Mouse (Mus musculus) embryonic facial prominence, embryonic 15.5 days (tissue): ENCODE data around the gene Pcyt1b. TPM values are rescaled to one million over a fixed set of nuclear protein-coding genes. Genes with fewer than 3 reads are reported as not detected.

ENCODE experiments used
- ATAC-seq: fragments of 200-750 bp; cut with Nextera tagmentation; 2 replicates; pipeline ENCODE4 v1.8.0; 2017; ENCODE audit warnings: low read depth, moderate TSS enrichment; ENCODE audit not compliant: insufficient number of reproducible peaks, low FRiP score, low TSS enrichment
- H3K27ac ChIP-seq: fragments of 300-500 bp; sonication (generic); replicated peaks from 2 replicates; pipeline ENCODE4 v1.5.1; 2015; ENCODE audit warnings: mild to moderate bottlenecking, inconsistent platforms
- H3K27me3 ChIP-seq: fragments of 300-500 bp; sonication (generic); 2 replicates; pipeline ENCODE4 v1.6.1; 2015; ENCODE audit warnings: inconsistent platforms
- H3K36me3 ChIP-seq: fragments of 300-500 bp; sonication (generic); 2 replicates; pipeline ENCODE4 v1.6.1; 2015; ENCODE audit warnings: mild to moderate bottlenecking, inconsistent platforms
- H3K4me1 ChIP-seq: fragments of 300-500 bp; sonication (generic); 2 replicates; pipeline ENCODE4 v1.6.1; 2015; ENCODE audit warnings: inconsistent platforms
- H3K4me2 ChIP-seq: fragments of 300-500 bp; sonication (generic); replicated peaks from 2 replicates; pipeline ENCODE4 v1.6.1; 2015; ENCODE audit warnings: mild to moderate bottlenecking, inconsistent platforms
- H3K4me3 ChIP-seq: fragments of 300-500 bp; sonication (generic); replicated peaks from 2 replicates; pipeline ENCODE4 v1.5.1; 2015; ENCODE audit warnings: mild to moderate bottlenecking, inconsistent platforms
- H3K9ac ChIP-seq: fragments of 300-500 bp; sonication (generic); 2 replicates; pipeline ENCODE4 v1.6.1; 2015; ENCODE audit warnings: inconsistent platforms
- H3K9me3 ChIP-seq: fragments of 300-500 bp; sonication (generic); replicated peaks from 2 replicates; pipeline ENCODE4 v1.6.1; 2016; ENCODE audit warnings: inconsistent platforms
- whole genome bisulfite sequencing: fragments of 180-500 bp; shearing (Covaris S2); methylation state at CpG from one replicate; pipeline ENCODE4 v1.1.7; 2015; 5-methylcytosine and 5-hydroxymethylcytosine counted together
- polyA plus RNA-seq: library from polyadenylated mRNA; unstranded; fragments of >200 nt; fragmentation: Nextera tagmentation; extraction: Ambion mirVana; gene quantifications from 2 replicates; pipeline ENCODE4 v1.2.1, GENCODE M21; 2015

Pcyt1b gene
- polyA plus RNA-seq, 1 experiment from 2014 or later, result 4.0 TPM

DNA sequence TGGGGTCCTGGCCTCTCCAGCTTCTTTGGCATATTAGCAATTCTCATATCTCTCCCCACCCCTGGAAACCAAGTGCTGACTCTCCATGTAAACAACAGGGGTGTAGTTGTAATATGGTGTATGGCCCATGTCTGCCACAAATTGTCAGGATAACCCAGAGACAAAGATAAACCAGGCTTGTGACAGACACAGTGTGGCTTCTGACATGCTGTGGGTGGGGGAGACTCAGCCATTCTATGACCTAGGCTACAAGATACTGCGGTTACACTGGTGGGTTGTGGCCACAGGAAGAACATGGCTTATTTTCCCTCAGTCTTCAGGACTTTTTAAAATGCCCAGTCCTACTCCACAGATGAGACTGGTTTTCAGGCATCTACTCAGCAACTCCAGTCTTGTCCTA, 94.5 kb downstream of the Pcyt1b start:
- no peak for ATAC-seq
- 96% methylated on average over 1 of the region's 1 CpGs for WGBS

DNA sequence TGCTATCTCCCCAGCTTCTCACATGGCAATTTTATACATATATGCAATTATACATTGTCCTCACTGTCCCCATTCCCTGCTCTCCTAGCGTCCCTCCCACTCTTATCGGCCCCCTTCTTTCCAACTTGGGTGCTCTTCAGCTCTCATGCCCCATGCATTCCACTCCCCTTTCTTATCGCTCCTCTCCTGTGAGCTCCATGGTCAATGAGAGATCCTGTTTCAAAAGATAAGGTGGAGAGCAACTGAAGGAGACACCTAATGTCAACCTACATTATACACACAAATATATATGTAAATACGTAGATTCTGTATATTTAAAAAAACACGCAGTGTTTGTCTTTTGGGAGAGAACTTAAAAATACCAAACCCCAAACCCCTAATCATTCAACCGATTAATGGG, 95.9 kb downstream of the Pcyt1b start:
- Histone ChIP-seq H3K4me2 (no peak overlapping the region), H3K9me3 (no peaks in the 10 kb centered on the region), H3K27ac (no peak overlapping the region), H3K27me3 (no peaks in the 10 kb centered on the region), H3K4me1 (no peaks in the 10 kb centered on the region), H3K4me3 (no peak overlapping the region), H3K36me3 (no peaks in the 10 kb centered on the region), H3K9ac (no peak overlapping the region)
- no peak for ATAC-seq
- WGBS, result 94% methylated on average over 6 of the region's 6 CpGs

More for the DNA sequence above, 94.5 kb downstream of the Pcyt1b start:
- Histone ChIP-seq H3K4me1 (no peaks in the 10 kb centered on the region), H3K36me3 (no peaks in the 10 kb centered on the region), H3K9ac (no peak overlapping the region), H3K9me3 (no peaks in the 10 kb centered on the region), H3K27me3 (no peaks in the 10 kb centered on the region), H3K4me2 (no peak overlapping the region), H3K4me3 (no peak overlapping the region), H3K27ac (no peak overlapping the region)

DNA sequence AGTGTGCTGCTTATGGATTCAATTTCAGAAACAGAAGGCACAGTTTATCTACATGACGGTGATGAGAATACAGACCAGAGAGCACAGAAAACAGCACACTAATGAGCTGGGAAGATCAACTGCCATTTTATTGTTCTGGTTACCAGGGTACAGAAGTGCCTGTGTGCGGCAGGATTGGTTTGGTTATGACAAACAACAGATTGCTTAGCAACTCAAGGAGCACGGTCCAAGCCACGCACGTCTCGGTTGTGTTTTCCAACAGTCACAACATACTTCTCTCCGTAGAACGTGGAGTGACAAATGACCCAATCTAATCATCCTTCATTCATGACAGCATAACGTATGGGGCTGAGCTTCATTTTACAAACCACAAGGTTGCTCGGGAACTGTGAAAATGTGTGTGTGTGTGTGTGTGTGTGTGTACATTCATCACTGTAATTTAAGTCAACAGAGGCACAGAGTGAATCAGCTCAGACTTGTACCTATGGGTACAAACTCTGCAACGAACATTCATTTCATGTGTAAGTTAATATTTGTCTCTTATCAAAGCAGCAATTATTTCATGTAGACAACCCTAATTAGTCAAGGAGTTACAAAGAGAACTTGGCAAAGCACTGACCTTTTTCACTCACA, 100.7 kb downstream of the Pcyt1b start:
- Histone ChIP-seq H3K27me3 (peaks cover 6% of the 10 kb centered on the region; the same call in 1 of the 2 replicates), H3K4me3 (no peak overlapping the region), H3K36me3 (no peaks in the 10 kb centered on the region), H3K27ac (no peak overlapping the region), H3K9ac (no peak overlapping the region), H3K4me1 (no peaks in the 10 kb centered on the region), H3K9me3 (no peaks in the 10 kb centered on the region), H3K4me2 (no peak overlapping the region)
- ATAC-seq, result no peak
- WGBS, result 70% methylated on average over 11 of the region's 11 CpGs

DNA sequence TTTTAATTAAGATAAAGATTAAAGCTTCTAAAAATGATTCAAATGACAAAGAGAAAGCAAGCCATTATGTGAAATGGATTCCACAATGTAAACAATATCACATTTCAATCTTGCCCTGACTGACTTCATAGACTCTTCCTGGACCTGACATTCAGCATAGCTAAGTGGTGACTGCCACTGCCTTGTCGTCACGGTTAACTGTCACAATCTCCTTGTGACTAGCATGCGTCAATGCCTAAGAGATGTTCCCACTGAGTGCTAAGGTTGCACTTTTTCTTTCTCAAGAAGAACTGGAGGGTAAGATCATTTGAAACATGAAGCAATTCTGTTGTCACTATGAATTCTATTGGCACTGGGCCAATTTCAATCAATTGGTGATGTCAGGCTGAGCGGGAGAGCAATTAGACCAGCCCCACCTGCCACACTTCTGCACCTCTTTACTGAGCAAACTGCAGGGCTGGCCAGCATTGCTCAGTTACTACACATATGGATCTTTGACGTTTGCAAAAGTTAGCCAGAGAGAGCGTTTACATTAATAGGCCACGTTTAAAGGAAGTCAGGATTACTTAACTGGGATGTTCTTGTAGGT, 102.3 kb downstream of the Pcyt1b start:
- no peaks in the 10 kb centered on the region for H3K36me3 ChIP-seq
- no peak overlapping the region for H3K4me2 ChIP-seq
- peaks cover 6% of the 10 kb centered on the region; the same call in 1 of the 2 replicates for H3K27me3 ChIP-seq
- no peak overlapping the region for H3K9ac ChIP-seq
- no peak for ATAC-seq
- 39% methylated on average over 7 of the region's 7 CpGs for WGBS
- no peaks in the 10 kb centered on the region for H3K4me1 ChIP-seq
- no peak overlapping the region for H3K4me3 ChIP-seq
- H3K9me3 ChIP-seq, result no peaks in the 10 kb centered on the region
- H3K27ac ChIP-seq, result no peak overlapping the region

DNA sequence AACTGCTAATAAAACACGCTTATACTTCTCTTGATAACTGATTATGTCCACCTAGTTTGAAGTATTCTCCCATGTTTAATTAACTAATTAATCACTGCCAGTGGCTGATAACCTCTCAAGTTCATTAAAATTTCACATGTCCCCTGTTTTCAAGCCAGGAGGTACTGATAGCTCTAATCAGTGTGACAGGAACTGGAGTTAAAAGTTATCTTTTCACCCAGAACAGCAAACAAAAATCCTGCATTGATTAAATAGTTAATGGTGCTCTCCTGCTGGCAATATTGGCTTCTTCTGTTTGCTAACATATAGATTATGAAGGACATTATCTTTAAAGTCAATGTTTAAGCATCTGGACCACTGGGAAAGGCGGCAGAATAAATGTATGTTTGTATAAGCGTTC, 106.1 kb downstream of the Pcyt1b start:
- WGBS, result 93% methylated on average over 3 of the region's 3 CpGs
- no peak overlapping the region for H3K4me3 ChIP-seq
- ATAC-seq, result no peak

DNA sequence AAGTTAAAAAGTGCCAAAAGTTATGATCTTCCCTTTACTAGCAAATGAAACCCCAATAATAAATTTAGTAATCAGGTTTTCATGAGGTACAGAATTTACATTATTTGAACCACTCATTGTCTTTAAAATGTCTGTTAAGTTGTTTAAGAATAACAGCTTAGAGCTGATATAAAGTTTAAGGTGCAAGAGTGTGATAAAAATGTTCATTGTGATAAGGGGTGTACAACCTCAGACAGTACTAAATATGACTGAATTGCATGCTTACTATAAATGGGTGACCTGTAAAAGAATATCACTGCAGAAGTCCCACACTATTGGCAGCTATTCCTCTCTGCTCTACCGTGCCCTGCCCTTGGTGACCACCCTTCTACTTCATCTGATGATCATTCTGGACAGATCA, 134.9 kb downstream of the Pcyt1b start:
- no peaks in the 10 kb centered on the region for H3K4me1 ChIP-seq
- no peaks in the 10 kb centered on the region for H3K36me3 ChIP-seq
- ATAC-seq, result no peak
- H3K9me3 ChIP-seq, result no peaks in the 10 kb centered on the region
- H3K27me3 ChIP-seq, result no peaks in the 10 kb centered on the region
- H3K4me3 ChIP-seq, result no peak overlapping the region
- 95% methylated on average over 1 of the region's 1 CpGs for whole genome bisulfite sequencing
- no peak overlapping the region for H3K9ac ChIP-seq
- no peak overlapping the region for H3K27ac ChIP-seq
- no peak overlapping the region for H3K4me2 ChIP-seq

More for the DNA sequence above, 106.1 kb downstream of the Pcyt1b start:
- Histone ChIP-seq H3K36me3 (no peaks in the 10 kb centered on the region), H3K4me1 (no peaks in the 10 kb centered on the region), H3K9me3 (no peaks in the 10 kb centered on the region), H3K4me2 (no peak overlapping the region), H3K27me3 (peaks cover 6% of the 10 kb centered on the region; the same call in 1 of the 2 replicates), H3K27ac (no peak overlapping the region), H3K9ac (no peak overlapping the region)

DNA sequence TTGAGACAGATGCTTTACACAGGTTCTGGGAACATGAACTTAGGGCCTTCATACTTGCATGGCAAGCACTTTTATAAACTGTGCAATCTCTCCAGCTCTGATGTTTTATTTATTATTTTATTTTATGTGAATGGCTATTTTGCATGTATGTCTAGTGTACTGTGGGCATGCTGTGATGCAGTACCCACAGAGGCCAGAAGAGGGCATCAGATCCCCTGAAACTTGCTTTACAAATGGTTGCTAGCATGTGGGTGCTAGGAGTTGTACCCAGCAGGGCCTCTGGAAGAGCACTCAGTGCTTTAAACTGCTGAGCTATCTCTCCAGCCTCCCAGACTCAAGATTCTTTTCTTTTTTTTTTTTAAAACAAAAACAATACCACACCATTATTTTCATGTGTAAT, 138.5 kb downstream of the Pcyt1b start:
- Histone ChIP-seq H3K27me3 (no peaks in the 10 kb centered on the region), H3K9me3 (no peaks in the 10 kb centered on the region), H3K4me2 (no peak overlapping the region), H3K27ac (no peak overlapping the region), H3K4me1 (no peaks in the 10 kb centered on the region), H3K36me3 (no peaks in the 10 kb centered on the region), H3K4me3 (no peak overlapping the region), H3K9ac (no peak overlapping the region)
- ATAC-seq, result no peak

Other genes starting within 250 kb of the Pcyt1b start
- 15.6 and 16.3 TPM in 2 replicates for gene Pola1, start 22.7 kb upstream of the Pcyt1b start, polyA plus RNA-seq
- gene Pdk3, start 177.3 kb downstream of the Pcyt1b start, polyA plus RNA-seq, result 58.6 and 62.2 TPM in 2 replicates